Mouse (Mus musculus): Measurements from ENCODE around the gene Slc16a6. TPM values are rescaled to one million over a fixed set of nuclear protein-coding genes. Genes with fewer than 3 reads are reported as not detected.

The Slc16a6 gene
- total and polyA plus RNA-seq, 2 experiments from 2014 or later = 6.3 to 11.5 TPM

- 48% methylated on average over 16 of the region's 16 CpGs for WGBS
- Histone ChIP-seq H3K27ac (ENCODE audit: low read depth, low read length) (no peak overlapping the region), H3K4me1 (ENCODE audit: insufficient read depth, low read length) (no peaks in the 10 kb centered on the region), H3K4me2 (ENCODE audit: low read depth, low read length, poor library complexity, severe bottlenecking) (no peak overlapping the region), H3K4me3 (ENCODE audit: low read depth, low read length) (no peak overlapping the region), H3K9me3 (ENCODE audit: low read length) (no peaks in the 10 kb centered on the region), H3K27me3 (ENCODE audit: insufficient read depth, low read length) (no peaks in the 10 kb centered on the region), H3K36me3 (ENCODE audit: insufficient read depth, low read length) (no peaks in the 10 kb centered on the region), H3K9ac (replicated peaks; ENCODE audit: low read length, poor library complexity, severe bottlenecking) (no peak overlapping the region)
- no peak for TF ChIP-seq CTCF (IDR thresholded peaks at IDR 0.05)
- DNase-seq (ENCODE audit: low spot score) = no peak
- ATAC-seq (ENCODE audit: low FRiP score) = no peak
These were observed 53.3 kb downstream of the Slc16a6 start for GRCm38 (mm10) chr11:109419961-109420566.

DNA sequence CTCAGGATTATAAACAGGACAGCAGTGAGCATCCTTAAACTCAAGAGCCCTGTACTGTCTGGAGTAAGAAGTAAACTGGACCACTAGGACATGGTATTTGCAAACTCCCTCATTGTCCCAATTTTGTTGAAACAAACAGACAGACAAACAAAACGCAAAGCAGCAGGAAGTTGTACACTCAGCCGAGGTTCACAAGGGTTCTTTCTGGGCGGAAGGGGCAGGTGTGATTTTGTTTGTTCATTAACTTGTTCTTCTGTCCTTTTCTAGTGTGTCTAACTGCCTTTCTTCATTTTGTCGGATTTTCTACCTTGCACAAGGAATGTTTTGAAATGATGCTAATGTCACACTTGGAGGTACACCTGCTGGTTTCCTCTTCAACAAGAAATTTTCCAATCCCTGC lies 53.9 kb downstream of the Slc16a6 start:
- DNase-seq (ENCODE audit: low spot score) = no peak
- H3K4me1 ChIP-seq (ENCODE audit: insufficient read depth, low read length) = no peaks in the 10 kb centered on the region

DNA sequence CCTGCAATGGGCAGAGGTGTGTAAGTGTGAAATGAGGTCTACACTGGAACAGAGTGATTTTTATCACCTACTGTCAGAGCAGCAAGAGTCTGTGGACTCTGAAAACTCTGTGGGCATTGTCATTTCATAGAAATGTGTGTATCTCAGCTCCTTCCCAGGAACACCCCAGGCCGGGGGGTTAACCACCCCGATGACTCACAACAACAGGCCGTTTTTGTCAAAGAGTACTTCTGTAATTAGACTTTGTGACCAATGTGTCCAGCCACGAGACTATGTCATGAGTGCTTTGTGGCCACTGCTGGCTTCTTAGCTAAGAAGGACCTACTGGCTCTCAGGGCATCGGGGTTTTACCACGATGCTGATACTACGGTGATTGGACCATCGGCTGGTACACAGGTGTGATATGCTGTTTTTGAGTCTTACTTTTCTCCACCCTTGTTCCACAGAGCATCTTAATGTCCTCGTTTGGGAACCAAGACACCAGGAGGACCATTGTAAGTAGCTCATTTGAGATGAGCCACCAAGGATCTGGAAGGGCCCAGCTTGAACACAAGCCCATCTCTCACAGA lies 55.8 kb downstream of the Slc16a6 start:
- no peak for DNase-seq (ENCODE audit: low spot score)
- no peaks in the 10 kb centered on the region for H3K9me3 ChIP-seq (ENCODE audit: low read length)
- 93% methylated on average over 9 of the region's 9 CpGs for WGBS
- no peak overlapping the region for H3K4me3 ChIP-seq (ENCODE audit: low read depth, low read length)
- H3K4me1 ChIP-seq (ENCODE audit: insufficient read depth, low read length) = no peaks in the 10 kb centered on the region
- no peak for ATAC-seq (ENCODE audit: low FRiP score)
- no peak overlapping the region for H3K4me2 ChIP-seq (ENCODE audit: low read depth, low read length, poor library complexity, severe bottlenecking)
- no peaks in the 10 kb centered on the region for H3K27me3 ChIP-seq (ENCODE audit: insufficient read depth, low read length)
- no peak overlapping the region for H3K27ac ChIP-seq (ENCODE audit: low read depth, low read length)
- no peak for TF ChIP-seq CTCF (IDR thresholded peaks at IDR 0.05)
- no peaks in the 10 kb centered on the region for H3K36me3 ChIP-seq (ENCODE audit: insufficient read depth, low read length)
- H3K9ac ChIP-seq (replicated peaks; ENCODE audit: low read length, poor library complexity, severe bottlenecking) = no peak overlapping the region

More for the DNA sequence above, 53.9 kb downstream of the Slc16a6 start:
- no peak overlapping the region for H3K4me2 ChIP-seq (ENCODE audit: low read depth, low read length, poor library complexity, severe bottlenecking)
- no peak for ATAC-seq (ENCODE audit: low FRiP score)
- H3K27ac ChIP-seq (ENCODE audit: low read depth, low read length) = no peak overlapping the region
- H3K36me3 ChIP-seq (ENCODE audit: insufficient read depth, low read length) = no peaks in the 10 kb centered on the region
- H3K4me3 ChIP-seq (ENCODE audit: low read depth, low read length) = no peak overlapping the region
- TF ChIP-seq CTCF (IDR thresholded peaks at IDR 0.05) = no peak
- no peaks in the 10 kb centered on the region for H3K9me3 ChIP-seq (ENCODE audit: low read length)
- no peaks in the 10 kb centered on the region for H3K27me3 ChIP-seq (ENCODE audit: insufficient read depth, low read length)
- no peak overlapping the region for H3K9ac ChIP-seq (replicated peaks; ENCODE audit: low read length, poor library complexity, severe bottlenecking)
- 53% methylated on average over 4 of the region's 4 CpGs for WGBS

- Histone ChIP-seq H3K9me3 (ENCODE audit: low read length) (no peaks in the 10 kb centered on the region), H3K27ac (ENCODE audit: low read depth, low read length) (no peak overlapping the region), H3K27me3 (ENCODE audit: insufficient read depth, low read length) (no peaks in the 10 kb centered on the region), H3K4me2 (ENCODE audit: low read depth, low read length, poor library complexity, severe bottlenecking) (no peak overlapping the region), H3K4me3 (ENCODE audit: low read depth, low read length) (no peak overlapping the region), H3K9ac (replicated peaks; ENCODE audit: low read length, poor library complexity, severe bottlenecking) (no peak overlapping the region), H3K36me3 (ENCODE audit: insufficient read depth, low read length) (no peaks in the 10 kb centered on the region), H3K4me1 (ENCODE audit: insufficient read depth, low read length) (no peaks in the 10 kb centered on the region)
- no peak for DNase-seq (ENCODE audit: low spot score)
- 86% methylated on average over 8 of the region's 8 CpGs for WGBS
- no peak for ATAC-seq (ENCODE audit: low FRiP score)
- TF ChIP-seq CTCF (IDR thresholded peaks at IDR 0.05) = no peak
These were observed 56.5 kb downstream of the Slc16a6 start for GRCm38 (mm10) chr11:109416709-109417420.

DNA sequence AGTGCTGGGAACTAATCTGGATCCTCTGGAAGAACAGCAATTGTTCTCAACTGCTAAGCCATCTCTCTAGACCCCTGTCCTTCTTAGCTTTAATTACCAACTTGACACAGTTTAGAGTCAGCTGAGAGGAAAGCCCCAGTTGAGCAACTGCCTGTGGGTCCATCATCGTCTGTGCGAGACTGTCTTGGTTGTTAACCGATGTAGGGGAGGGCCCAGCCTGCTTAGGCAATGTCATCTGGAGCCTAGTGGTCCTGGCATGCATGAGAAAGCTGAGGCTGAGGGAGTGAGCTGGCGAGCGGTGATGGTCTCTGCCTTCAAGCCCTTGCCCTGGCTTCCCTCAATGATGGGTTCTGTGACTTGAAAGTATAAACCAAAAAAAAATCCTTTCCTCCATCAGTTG lies 58.6 kb downstream of the Slc16a6 start:
- WGBS = 84% methylated on average over 5 of the region's 5 CpGs
- H3K4me3 ChIP-seq (ENCODE audit: low read depth, low read length) = no peak overlapping the region
- no peak overlapping the region for H3K9ac ChIP-seq (replicated peaks; ENCODE audit: low read length, poor library complexity, severe bottlenecking)
- H3K27me3 ChIP-seq (ENCODE audit: insufficient read depth, low read length) = no peaks in the 10 kb centered on the region
- DNase-seq (ENCODE audit: low spot score) (no peak), ATAC-seq (ENCODE audit: low FRiP score) (no peak)
- TF ChIP-seq CTCF (IDR thresholded peaks at IDR 0.05) = no peak
- no peaks in the 10 kb centered on the region for H3K4me1 ChIP-seq (ENCODE audit: insufficient read depth, low read length)
- H3K36me3 ChIP-seq (ENCODE audit: insufficient read depth, low read length) = no peaks in the 10 kb centered on the region
- H3K9me3 ChIP-seq (ENCODE audit: low read length) = no peaks in the 10 kb centered on the region
- no peak overlapping the region for H3K4me2 ChIP-seq (ENCODE audit: low read depth, low read length, poor library complexity, severe bottlenecking)
- H3K27ac ChIP-seq (ENCODE audit: low read depth, low read length) = no peak overlapping the region

GRCm38 (mm10) chr11:109413617-109414016 lies 59.8 kb downstream of the Slc16a6 start, which contains the start of gene 9930022D16Rik:
TSS of gene 9930022D16Rik (plus strand) at chr11:109413917.
- DNase-seq (ENCODE audit: low spot score) (no peak), ATAC-seq (ENCODE audit: low FRiP score) (no peak)
- Histone ChIP-seq H3K4me1 (ENCODE audit: insufficient read depth, low read length) (no peaks in the 10 kb centered on the region), H3K9ac (replicated peaks; ENCODE audit: low read length, poor library complexity, severe bottlenecking) (no peak within 1 kb of the TSS), H3K9me3 (ENCODE audit: low read length) (no peaks in the 10 kb centered on the region), H3K36me3 (ENCODE audit: insufficient read depth, low read length) (no peaks in the 10 kb centered on the region), H3K27me3 (ENCODE audit: insufficient read depth, low read length) (no peaks in the 10 kb centered on the region), H3K27ac (ENCODE audit: low read depth, low read length) (no peak within 1 kb of the TSS), H3K4me2 (ENCODE audit: low read depth, low read length, poor library complexity, severe bottlenecking) (no peak within 1 kb of the TSS), H3K4me3 (ENCODE audit: low read depth, low read length) (no peak within 1 kb of the TSS)
- TF ChIP-seq CTCF (IDR thresholded peaks at IDR 0.05) = no peak
- WGBS = 90% methylated on average over 6 of the region's 6 CpGs
